Mouse (Mus musculus) bone marrow, adult 2 months (tissue): ENCODE measurements around the gene Cst9.

Experiments used
- CTCF ChIP-seq: fragments of 200-500 bp; IDR thresholded peaks from 2 replicates; pipeline ENCODE4 v1.5.1; 2011; ENCODE audit warnings: low read length, control low read depth; ENCODE audit not compliant: control insufficient read depth, insufficient read depth
- POLR2A ChIP-seq: fragments of 200-500 bp; IDR thresholded peaks from 2 replicates; pipeline ENCODE4 v1.6.1; 2011; ENCODE audit warnings: low read depth, mild to moderate bottlenecking, control low read depth, low read length, borderline replicate concordance; ENCODE audit not compliant: control insufficient read depth

GRCm38 (mm10) chr2:148878641-148879130, 43.7 kb downstream of the Cst9 start:
- TF ChIP-seq CTCF: no peak
- no peak for TF ChIP-seq POLR2A
